Mouse (Mus musculus): ENCODE measurements around the gene Tnxb.
A peak's percentile ranks its signal among the peaks of the same experiment; 100 is the strongest.

Tnxb gene

GRCm38 (mm10) chr17:34670235-34670634 lies at the start of gene Tnxb:
Gene Tnxb, plus strand, starts transcription at chr17:34670535.
- no peak for DNase-seq

- DNase-seq: no peak
These were observed 49.3 kb upstream of the Tnxb start for GRCm38 (mm10) chr17:34621006-34621405.

- no peak for DNase-seq
These were observed 47.2 kb upstream of the Tnxb start for GRCm38 (mm10) chr17:34623161-34623560.

- DNase-seq: no peak
These were observed 45.4 kb upstream of the Tnxb start for GRCm38 (mm10) chr17:34624981-34625380.

GRCm38 (mm10) chr17:34626062-34626772 lies 44.1 kb upstream of the Tnxb start:
- no peak for DNase-seq

GRCm38 (mm10) chr17:34626773-34627092 lies 43.6 kb upstream of the Tnxb start:
- no peak for DNase-seq

- peak; percentile 82 for DNase-seq
These were observed 43.0 kb upstream of the Tnxb start for GRCm38 (mm10) chr17:34627093-34627942.

GRCm38 (mm10) chr17:34627943-34628643 lies 42.2 kb upstream of the Tnxb start, which contains the start of gene Ppt2:
Gene Ppt2, minus strand, starts transcription at chr17:34628510.
- peak; percentile 82 for DNase-seq

GRCm38 (mm10) chr17:34628644-34628967 lies 41.7 kb upstream of the Tnxb start:
- DNase-seq: no peak

GRCm38 (mm10) chr17:34629221-34629751 lies 41.0 kb upstream of the Tnxb start, which contains the start of gene Prrt1:
Gene Prrt1, plus strand, starts transcription at chr17:34629533.
- peak; percentile 63 for DNase-seq

GRCm38 (mm10) chr17:34629796-34630603 lies 40.3 kb upstream of the Tnxb start:
- peak; percentile 65 for DNase-seq

- peak; percentile 64 for DNase-seq
These were observed 39.5 kb upstream of the Tnxb start for GRCm38 (mm10) chr17:34630761-34631301.

GRCm38 (mm10) chr17:34631647-34632046 lies 38.7 kb upstream of the Tnxb start:
- DNase-seq: peak; percentile 61

- peak; percentile 87 for DNase-seq
These were observed 38.1 kb upstream of the Tnxb start for GRCm38 (mm10) chr17:34632261-34632691.

- DNase-seq: no peak
These were observed 34.7 kb upstream of the Tnxb start for GRCm38 (mm10) chr17:34635671-34636070.

- no peak for DNase-seq
These were observed 32.9 kb upstream of the Tnxb start for GRCm38 (mm10) chr17:34637459-34637858.

GRCm38 (mm10) chr17:34639461-34640255 lies 30.7 kb upstream of the Tnxb start:
- peak; percentile 40 for DNase-seq

- peak; percentile 86 for DNase-seq
These were observed 29.3 kb upstream of the Tnxb start for GRCm38 (mm10) chr17:34640778-34641601.

- peak; percentile 28 for DNase-seq
These were observed 28.4 kb upstream of the Tnxb start for GRCm38 (mm10) chr17:34641945-34642344.

GRCm38 (mm10) chr17:34643379-34643778 lies 27.0 kb upstream of the Tnxb start:
- no peak for DNase-seq
